Mouse (Mus musculus): ENCODE measurements around the gene Tle3.

The Tle3 gene

DNA sequence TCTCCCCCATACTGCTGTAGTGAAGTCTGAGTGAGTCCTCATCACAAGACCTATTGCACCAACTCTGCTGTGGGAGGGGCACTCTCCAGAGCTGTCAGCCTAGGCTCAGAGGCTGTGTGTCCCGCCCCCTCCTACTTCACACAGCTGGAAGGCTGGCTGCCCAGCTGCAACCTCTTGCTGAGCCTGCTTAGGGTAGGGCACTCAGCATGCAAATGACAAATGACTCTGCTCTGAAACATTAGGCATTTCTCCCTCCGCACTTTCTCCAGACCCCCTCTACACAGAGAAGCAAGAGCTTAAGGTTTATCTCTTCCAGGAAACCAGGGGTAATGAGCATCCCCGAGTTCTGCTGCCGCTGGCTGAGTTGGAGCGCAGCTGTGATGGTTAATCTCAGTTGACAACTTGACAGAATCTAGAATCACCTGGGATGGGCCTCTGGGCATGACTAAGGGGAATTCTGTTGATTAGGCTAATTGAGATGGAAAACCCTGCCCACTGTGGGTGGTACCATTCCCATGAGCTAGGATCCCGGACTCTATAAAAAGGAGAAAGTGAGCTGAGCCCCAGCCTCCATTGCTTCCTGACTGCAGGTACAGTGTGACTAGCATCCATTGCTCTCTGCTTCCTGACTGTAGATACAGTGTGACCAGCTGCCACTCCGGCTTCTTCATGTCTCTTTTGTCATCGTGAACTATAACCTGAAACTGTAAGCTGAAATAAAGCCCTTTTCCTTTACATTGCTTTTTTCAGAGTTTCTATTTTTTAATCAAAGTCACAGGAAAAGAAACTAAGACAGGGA lies 63.2 kb downstream of the Tle3 start:
- no peak for DNase-seq (ENCODE audit: low spot score in 2 of 2)

- no peak for DNase-seq (ENCODE audit: low spot score in 2 of 2)
These were observed 63.9 kb downstream of the Tle3 start for GRCm38 (mm10) chr9:61436104-61436503.

DNA sequence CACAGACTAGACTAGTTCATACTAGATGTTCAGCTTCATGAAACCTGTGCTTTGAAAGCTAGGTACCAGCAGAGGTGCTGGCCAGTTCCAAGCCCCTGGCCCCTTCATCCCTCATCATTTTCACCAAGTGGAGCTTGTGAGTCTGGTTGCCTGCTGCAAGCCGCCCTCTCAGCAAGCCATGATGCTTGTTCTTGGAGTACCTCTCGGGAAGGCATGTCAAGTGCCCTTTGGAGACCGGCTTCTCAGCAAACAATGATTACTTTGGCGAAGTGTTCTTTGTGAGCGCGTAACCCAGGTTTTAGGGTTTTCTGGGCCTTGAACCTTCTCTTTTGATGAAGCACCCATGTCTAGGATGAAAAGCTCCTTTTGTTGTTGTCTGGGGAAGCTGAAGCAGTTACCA lies 64.6 kb downstream of the Tle3 start:
- no peak for DNase-seq (ENCODE audit: low spot score in 2 of 2)

DNA sequence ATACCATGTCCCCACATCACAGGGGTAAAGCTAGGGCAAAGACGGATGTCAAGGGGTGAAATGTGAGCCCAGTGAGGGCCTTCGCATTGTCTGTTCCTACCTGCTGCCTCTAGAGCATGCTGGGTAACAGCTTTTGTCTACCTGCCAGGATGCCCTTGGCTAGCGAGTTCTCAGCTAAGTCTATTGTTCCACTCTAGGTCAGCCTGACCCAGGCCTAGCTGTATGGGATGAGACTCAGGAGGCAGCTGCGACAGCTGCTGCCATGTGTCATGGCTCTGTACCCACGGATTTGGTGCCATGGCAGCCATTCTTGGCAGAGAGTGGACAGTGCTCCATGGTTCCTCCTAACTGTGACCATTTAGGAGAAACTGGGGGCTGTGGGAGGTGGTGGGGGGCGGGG lies 66.9 kb downstream of the Tle3 start:
- DNase-seq (ENCODE audit: low spot score in 2 of 2): no peak

GRCm38 (mm10) chr9:61439979-61440378 lies 67.8 kb downstream of the Tle3 start:
- no peak for DNase-seq (ENCODE audit: low spot score in 2 of 2)

DNA sequence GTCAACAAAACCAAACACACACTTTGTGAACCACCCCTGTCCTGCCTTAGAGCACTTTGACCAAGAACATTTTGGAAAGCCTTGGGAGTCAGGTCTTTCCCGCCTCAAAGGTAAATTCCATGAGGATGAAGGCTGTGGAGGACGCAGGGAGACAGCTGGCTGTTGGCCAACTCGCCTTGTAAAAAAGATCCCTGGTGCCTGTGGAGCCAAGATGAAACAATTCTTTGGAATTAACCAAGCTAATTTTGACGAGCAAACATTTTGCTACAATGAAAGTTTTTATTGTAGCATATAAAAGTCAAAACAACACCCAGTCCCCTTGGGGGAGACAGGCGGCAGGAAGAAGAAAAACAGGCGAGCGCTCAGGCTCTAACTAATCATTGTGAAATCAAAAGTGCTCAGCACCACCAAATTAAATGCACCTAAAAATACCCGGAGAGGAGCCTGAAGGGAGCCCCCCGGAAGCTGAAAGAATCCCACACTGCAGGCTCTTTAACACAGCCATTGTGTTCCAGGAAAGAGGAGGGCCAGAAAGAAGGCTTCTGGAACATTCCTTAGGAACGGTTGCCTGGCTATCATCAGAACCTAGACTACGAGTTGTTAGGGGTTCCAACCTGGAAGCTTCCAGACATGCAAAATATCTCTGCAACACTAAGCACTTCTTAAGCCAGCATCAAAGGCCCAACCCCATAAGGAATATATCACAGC lies 69.2 kb downstream of the Tle3 start:
- DNase-seq (ENCODE audit: low spot score in 2 of 2): peak; percentile 62

GRCm38 (mm10) chr9:61442951-61443630 lies 70.9 kb downstream of the Tle3 start:
- DNase-seq (ENCODE audit: low spot score in 2 of 2): no peak

DNA sequence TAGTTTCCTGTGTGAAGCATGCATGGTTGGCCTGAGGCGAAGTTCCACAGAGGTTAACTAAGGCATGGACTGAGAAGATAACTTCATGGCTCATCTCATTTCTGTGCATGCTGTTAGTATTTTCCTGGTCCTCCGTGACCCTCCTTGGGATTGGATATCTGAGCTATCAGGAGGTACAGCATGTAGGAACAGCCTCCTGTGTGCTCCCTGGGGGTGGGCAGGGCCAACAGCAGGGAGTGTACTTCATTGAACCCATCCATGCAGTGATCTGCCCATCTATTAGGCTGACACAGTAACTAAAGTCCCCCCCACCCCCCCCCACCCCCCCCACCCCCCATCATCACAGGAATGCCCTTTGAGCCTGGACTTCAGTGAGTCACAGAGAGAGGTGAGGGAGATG lies 73.0 kb downstream of the Tle3 start:
- no peak for DNase-seq (ENCODE audit: low spot score in 2 of 2)

- no peak for DNase-seq (ENCODE audit: low spot score in 2 of 2)
These were observed 73.6 kb downstream of the Tle3 start for GRCm38 (mm10) chr9:61445711-61446222.

DNA sequence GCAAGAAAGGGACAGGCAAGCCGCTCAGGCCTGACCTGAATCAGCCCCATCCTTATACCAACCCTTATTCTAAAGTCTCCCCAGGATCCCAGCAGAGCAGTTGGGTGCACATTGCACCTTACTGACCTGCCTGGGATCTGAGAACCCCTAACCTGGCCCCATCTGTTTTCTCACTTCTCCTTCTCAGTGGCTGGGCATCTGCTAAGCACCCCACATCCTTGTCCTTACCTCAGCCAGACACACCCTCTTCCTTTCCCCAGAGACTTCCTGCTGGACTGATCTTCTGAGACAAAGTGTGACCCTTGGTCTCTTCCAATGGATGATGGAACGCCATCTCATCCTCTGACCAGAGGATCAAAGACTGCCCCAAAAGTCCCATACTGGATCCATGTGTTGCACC lies 74.8 kb downstream of the Tle3 start:
- DNase-seq (ENCODE audit: low spot score in 2 of 2): no peak

- DNase-seq (ENCODE audit: low spot score in 2 of 2): no peak
These were observed 77.3 kb downstream of the Tle3 start for GRCm38 (mm10) chr9:61449363-61449904.

- DNase-seq (ENCODE audit: low spot score in 2 of 2): no peak
These were observed 79.9 kb downstream of the Tle3 start for GRCm38 (mm10) chr9:61452081-61452480.

DNA sequence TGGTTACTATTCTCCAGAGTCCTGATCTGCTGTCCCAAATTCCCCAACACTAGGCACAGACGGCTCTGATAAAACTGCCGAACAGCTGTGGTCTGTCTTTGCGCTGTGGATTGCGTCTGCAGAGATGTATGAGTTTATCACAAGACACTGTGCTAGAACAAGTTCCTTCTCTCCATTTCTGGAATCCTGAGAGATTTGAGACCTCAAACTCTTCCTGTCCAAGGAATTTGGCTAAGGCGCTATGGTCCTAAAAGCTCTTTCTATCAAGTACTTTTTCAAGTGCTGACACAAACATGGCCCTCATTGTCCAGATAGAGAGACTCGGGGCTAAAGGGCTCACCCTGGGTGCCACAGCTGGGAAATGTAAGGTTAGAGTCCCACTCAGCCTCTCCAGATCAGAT lies 83.7 kb downstream of the Tle3 start:
- DNase-seq (ENCODE audit: low spot score in 2 of 2): no peak

DNA sequence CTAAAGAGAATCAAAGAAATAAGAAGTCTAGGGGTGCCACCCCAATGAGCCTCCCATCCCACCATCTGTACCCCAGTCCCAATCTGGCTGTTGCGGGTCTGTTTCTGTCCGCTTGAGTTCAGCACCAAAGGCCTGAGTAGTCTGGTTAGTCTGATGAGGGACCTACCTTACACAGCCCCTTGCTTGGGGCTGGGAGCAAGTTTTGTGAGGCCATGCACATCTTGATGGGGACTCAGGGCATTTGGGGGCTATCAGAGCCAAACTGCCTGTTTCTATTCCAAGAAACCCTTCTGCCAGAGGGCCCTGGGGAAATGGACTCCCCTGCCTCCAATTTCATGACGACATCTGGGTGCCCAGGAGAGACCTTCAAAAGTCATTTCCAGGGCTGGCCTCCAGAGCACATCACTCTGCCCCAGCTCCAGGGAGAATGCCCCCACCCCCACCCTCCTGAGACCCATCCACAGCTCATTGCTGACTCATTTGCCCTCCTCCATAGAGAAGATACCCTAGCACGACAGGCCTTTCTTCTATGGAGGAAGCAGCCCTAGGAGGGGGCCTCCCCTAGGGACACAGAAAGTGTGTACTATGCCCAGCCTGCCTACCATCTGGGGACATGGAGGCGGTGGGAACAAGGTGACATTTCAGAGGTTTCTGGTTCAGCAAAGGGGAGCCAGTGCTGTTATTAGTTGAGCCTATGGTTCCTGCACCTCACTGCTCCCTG lies 84.4 kb downstream of the Tle3 start:
- peak in 1 of 2 experiments; percentile 13 for DNase-seq (ENCODE audit: low spot score in 2 of 2)

DNA sequence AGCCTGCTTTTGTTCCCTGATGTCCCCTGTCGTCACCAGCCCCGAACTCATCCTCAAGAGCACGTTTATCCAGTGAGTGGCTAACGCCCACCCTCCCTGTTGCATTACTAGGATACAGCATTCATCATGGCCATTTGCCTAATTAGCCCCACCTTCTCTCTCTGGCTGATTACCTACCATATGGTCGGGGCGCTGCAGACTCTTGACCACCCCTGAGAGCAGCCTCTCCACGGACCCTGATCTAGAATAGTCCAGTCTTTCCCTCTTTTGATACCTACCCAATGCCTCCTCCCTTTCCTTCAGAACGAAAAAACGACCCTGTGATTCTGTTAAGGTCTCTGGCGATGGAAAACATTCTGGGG lies 85.0 kb downstream of the Tle3 start:
- DNase-seq (ENCODE audit: low spot score in 2 of 2): peak in 1 of 2 experiments; percentile 15

- DNase-seq (ENCODE audit: low spot score in 2 of 2): no peak
These were observed 89.7 kb downstream of the Tle3 start for GRCm38 (mm10) chr9:61461859-61462258.

DNA sequence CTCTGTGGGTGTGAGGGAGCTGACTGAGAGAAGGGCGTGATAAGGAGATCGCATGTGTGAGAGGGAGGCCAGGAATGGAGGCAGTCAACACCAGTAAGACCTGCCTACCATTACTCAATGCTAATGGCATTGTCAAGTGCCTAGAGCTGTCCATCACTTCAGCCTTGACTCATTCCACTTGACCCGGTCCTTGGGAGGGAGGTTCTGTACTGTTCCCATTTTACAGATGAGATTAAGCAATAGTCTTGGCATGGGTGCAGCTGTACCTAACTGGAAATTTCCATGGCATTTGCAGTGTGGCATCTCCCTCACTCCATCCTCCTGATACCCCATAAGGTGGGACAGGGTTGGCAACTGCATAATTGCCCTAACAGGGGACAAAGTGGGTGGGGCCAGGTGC lies 95.3 kb downstream of the Tle3 start:
- DNase-seq (ENCODE audit: low spot score in 2 of 2): no peak
